Mouse (Mus musculus) stomach, postnatal 0 days (tissue): ENCODE data around the gene Olfr1269.

Source experiments
- CTCF ChIP-seq: IDR thresholded peaks from 2 replicates; pipeline ENCODE4 v1.5.1; 2016; ENCODE audit warnings: antibody characterized with exemption, low read depth, mild to moderate bottlenecking, moderate library complexity
- EP300 ChIP-seq: optimal IDR thresholded peaks from 2 replicates; pipeline ENCODE3; 2016; ENCODE audit warnings: antibody characterized with exemption

DNA sequence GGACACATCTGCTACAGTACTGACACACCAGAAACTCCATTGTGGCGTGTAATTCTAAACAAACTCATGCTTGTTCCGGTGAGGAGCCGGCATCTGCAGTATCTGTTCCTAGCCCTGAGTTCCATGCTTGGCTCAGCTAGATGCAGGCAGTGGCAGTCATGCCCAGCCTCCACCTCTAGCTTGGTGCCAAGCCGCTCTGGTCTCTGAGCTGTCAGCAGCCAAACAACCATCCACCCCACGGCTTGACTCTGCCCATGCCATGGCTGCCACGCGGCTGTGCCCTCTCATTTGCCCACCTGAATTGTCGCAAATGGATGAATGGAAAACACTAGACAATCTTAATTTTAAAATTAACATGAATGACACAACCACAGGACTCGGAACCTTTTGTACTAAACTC, 32.7 kb upstream of the Olfr1269 start:
- TF ChIP-seq CTCF = no peak
- no peak for TF ChIP-seq EP300
